Mouse (Mus musculus) midbrain, embryonic 15.5 days (tissue): Measurements from ENCODE around the gene Lpar3. TPM values are rescaled to one million over a fixed set of nuclear protein-coding genes. Genes with fewer than 3 reads are reported as not detected.

Source experiments
- ATAC-seq: fragments of 200-750 bp; cut with Nextera tagmentation; replicated peaks from 2 replicates; pipeline ENCODE4 v1.8.0; 2017; ENCODE audit warnings: moderate TSS enrichment
- H3K27ac ChIP-seq: fragments of 300-500 bp; sonication (generic); 2 replicates; pipeline ENCODE4 v1.5.1; 2015; ENCODE audit warnings: mild to moderate bottlenecking, inconsistent platforms
- H3K27me3 ChIP-seq: fragments of 300-500 bp; sonication (generic); replicated peaks from 2 replicates; pipeline ENCODE4 v1.6.1; 2015; ENCODE audit warnings: inconsistent platforms
- H3K36me3 ChIP-seq: fragments of 300-500 bp; sonication (generic); replicated peaks from 2 replicates; pipeline ENCODE4 v1.6.1; 2015; ENCODE audit warnings: inconsistent platforms
- H3K4me1 ChIP-seq: fragments of 300-500 bp; sonication (generic); 2 replicates; pipeline ENCODE4 v1.6.1; 2015; ENCODE audit warnings: inconsistent platforms
- H3K4me2 ChIP-seq: fragments of 300-500 bp; sonication (generic); 2 replicates; pipeline ENCODE4 v1.6.1; 2015; ENCODE audit warnings: inconsistent platforms, mild to moderate bottlenecking, moderate library complexity
- H3K4me3 ChIP-seq: fragments of 300-500 bp; sonication (generic); 2 replicates; pipeline ENCODE4 v1.5.1; 2015; ENCODE audit warnings: mild to moderate bottlenecking, inconsistent platforms
- H3K9ac ChIP-seq: fragments of 300-500 bp; sonication (generic); 2 replicates; pipeline ENCODE4 v1.6.1; 2015; ENCODE audit warnings: mild to moderate bottlenecking, inconsistent platforms
- H3K9me3 ChIP-seq: fragments of 300-500 bp; sonication (generic); 2 replicates; pipeline ENCODE4 v1.6.1; 2016; ENCODE audit warnings: inconsistent platforms
- whole genome bisulfite sequencing: fragments of 180-500 bp; shearing (Covaris S2); methylation state at CpG from one replicate; pipeline ENCODE4 v1.1.7; 2015; ENCODE audit warnings: mixed read lengths; 5-methylcytosine and 5-hydroxymethylcytosine counted together
- polyA plus RNA-seq: library from polyadenylated mRNA; unstranded; fragments of >200 nt; fragmentation: Nextera tagmentation; extraction: Ambion mirVana; gene quantifications from 2 replicates; pipeline ENCODE4 v1.2.1, GENCODE M21; 2015

The Lpar3 gene
- polyA plus RNA-seq, 1 experiment from 2014 or later = 0.61 TPM

- no peak for ATAC-seq
- 83% methylated on average over 8 of the region's 8 CpGs for WGBS
- no peaks in the 10 kb centered on the region for H3K4me1 ChIP-seq
- no peak overlapping the region for H3K9ac ChIP-seq
- no peaks in the 10 kb centered on the region for H3K36me3 ChIP-seq
- no peaks in the 10 kb centered on the region for H3K9me3 ChIP-seq
- no peak overlapping the region for H3K4me2 ChIP-seq
- no peaks in the 10 kb centered on the region for H3K27me3 ChIP-seq
- no peak overlapping the region for H3K27ac ChIP-seq
- no peak overlapping the region for H3K4me3 ChIP-seq
These were observed 25.8 kb downstream of the Lpar3 start for GRCm38 (mm10) chr3:146246557-146246956.

GRCm38 (mm10) chr3:146246992-146247391 is 26.2 kb downstream of the Lpar3 start:
- Histone ChIP-seq H3K9ac (no peak overlapping the region), H3K9me3 (no peaks in the 10 kb centered on the region), H3K27me3 (no peaks in the 10 kb centered on the region), H3K4me2 (no peak overlapping the region), H3K4me3 (no peak overlapping the region), H3K4me1 (no peaks in the 10 kb centered on the region), H3K36me3 (no peaks in the 10 kb centered on the region), H3K27ac (no peak overlapping the region)
- 94% methylated on average over 2 of the region's 2 CpGs for WGBS
- ATAC-seq = no peak

GRCm38 (mm10) chr3:146249895-146250294 is 29.1 kb downstream of the Lpar3 start:
- H3K27me3 ChIP-seq = no peaks in the 10 kb centered on the region
- no peak for ATAC-seq
- no peaks in the 10 kb centered on the region for H3K4me1 ChIP-seq
- no peak overlapping the region for H3K4me2 ChIP-seq
- no peak overlapping the region for H3K4me3 ChIP-seq
- H3K9ac ChIP-seq = no peak overlapping the region
- no peaks in the 10 kb centered on the region for H3K36me3 ChIP-seq
- no peak overlapping the region for H3K27ac ChIP-seq
- 81% methylated on average over 8 of the region's 8 CpGs for WGBS
- H3K9me3 ChIP-seq = no peaks in the 10 kb centered on the region

- no peaks in the 10 kb centered on the region for H3K9me3 ChIP-seq
- ATAC-seq = no peak
- H3K27ac ChIP-seq = no peak overlapping the region
- WGBS = 91% methylated on average over 6 of the region's 6 CpGs
- no peaks in the 10 kb centered on the region for H3K27me3 ChIP-seq
- H3K4me3 ChIP-seq = no peak overlapping the region
- no peaks in the 10 kb centered on the region for H3K4me1 ChIP-seq
- H3K9ac ChIP-seq = no peak overlapping the region
- H3K36me3 ChIP-seq = no peaks in the 10 kb centered on the region
- no peak overlapping the region for H3K4me2 ChIP-seq
These were observed 31.0 kb downstream of the Lpar3 start for GRCm38 (mm10) chr3:146251771-146252170.

- ATAC-seq = no peak
These were observed 33.1 kb downstream of the Lpar3 start for GRCm38 (mm10) chr3:146253736-146254320.

GRCm38 (mm10) chr3:146255123-146255522 is 34.4 kb downstream of the Lpar3 start:
- Histone ChIP-seq H3K27me3 (no peaks in the 10 kb centered on the region), H3K9me3 (no peaks in the 10 kb centered on the region), H3K4me3 (no peak overlapping the region), H3K4me1 (no peaks in the 10 kb centered on the region), H3K27ac (no peak overlapping the region), H3K4me2 (no peak overlapping the region), H3K36me3 (no peaks in the 10 kb centered on the region), H3K9ac (no peak overlapping the region)
- ATAC-seq = no peak
- 89% methylated on average over 5 of the region's 5 CpGs for WGBS

More at GRCm38 (mm10) chr3:146253736-146254320, 33.1 kb downstream of the Lpar3 start:
- no peak overlapping the region for H3K4me3 ChIP-seq
- H3K36me3 ChIP-seq = no peaks in the 10 kb centered on the region
- WGBS = 33% methylated on average over 3 of the region's 3 CpGs
- no peak overlapping the region for H3K4me2 ChIP-seq
- H3K27me3 ChIP-seq = no peaks in the 10 kb centered on the region
- H3K9me3 ChIP-seq = no peaks in the 10 kb centered on the region
- no peak overlapping the region for H3K9ac ChIP-seq
- H3K27ac ChIP-seq = no peak overlapping the region
- no peaks in the 10 kb centered on the region for H3K4me1 ChIP-seq

GRCm38 (mm10) chr3:146257483-146258122 is 36.8 kb downstream of the Lpar3 start:
- H3K27ac ChIP-seq = no peak overlapping the region
- ATAC-seq = no peak
- H3K9me3 ChIP-seq = no peaks in the 10 kb centered on the region
- no peak overlapping the region for H3K4me3 ChIP-seq
- no peak overlapping the region for H3K4me2 ChIP-seq
- no peaks in the 10 kb centered on the region for H3K27me3 ChIP-seq
- 64% methylated on average over 10 of the region's 10 CpGs for WGBS
- no peak overlapping the region for H3K9ac ChIP-seq
- no peaks in the 10 kb centered on the region for H3K4me1 ChIP-seq
- H3K36me3 ChIP-seq = no peaks in the 10 kb centered on the region

GRCm38 (mm10) chr3:146260203-146260602 is 39.4 kb downstream of the Lpar3 start:
- H3K36me3 ChIP-seq = no peaks in the 10 kb centered on the region
- H3K4me1 ChIP-seq = no peaks in the 10 kb centered on the region
- no peak overlapping the region for H3K9ac ChIP-seq
- ATAC-seq = no peak
- no peak overlapping the region for H3K27ac ChIP-seq
- H3K4me3 ChIP-seq = no peak overlapping the region
- 86% methylated on average over 9 of the region's 9 CpGs for WGBS
- no peaks in the 10 kb centered on the region for H3K9me3 ChIP-seq
- H3K27me3 ChIP-seq = no peaks in the 10 kb centered on the region
- no peak overlapping the region for H3K4me2 ChIP-seq

GRCm38 (mm10) chr3:146260845-146261244 is 40.1 kb downstream of the Lpar3 start:
- 93% methylated on average over 11 of the region's 11 CpGs for WGBS
- Histone ChIP-seq H3K9ac (no peak overlapping the region), H3K4me2 (no peak overlapping the region), H3K27me3 (no peaks in the 10 kb centered on the region), H3K9me3 (no peaks in the 10 kb centered on the region), H3K4me3 (no peak overlapping the region), H3K36me3 (no peaks in the 10 kb centered on the region), H3K27ac (no peak overlapping the region), H3K4me1 (no peaks in the 10 kb centered on the region)
- ATAC-seq = no peak

- Histone ChIP-seq H3K4me2 (no peak overlapping the region), H3K4me1 (no peaks in the 10 kb centered on the region), H3K4me3 (no peak overlapping the region), H3K36me3 (no peaks in the 10 kb centered on the region), H3K9ac (no peak overlapping the region), H3K27ac (no peak overlapping the region), H3K27me3 (no peaks in the 10 kb centered on the region), H3K9me3 (no peaks in the 10 kb centered on the region)
- 80% methylated on average over 1 of the region's 1 CpGs for WGBS
- ATAC-seq = no peak
These were observed 41.8 kb downstream of the Lpar3 start for GRCm38 (mm10) chr3:146262536-146262935.

- H3K4me3 ChIP-seq = no peak overlapping the region
- H3K27me3 ChIP-seq = no peaks in the 10 kb centered on the region
- 92% methylated on average over 10 of the region's 10 CpGs for WGBS
- H3K4me2 ChIP-seq = no peak overlapping the region
- no peak overlapping the region for H3K27ac ChIP-seq
- H3K9ac ChIP-seq = no peak overlapping the region
- no peaks in the 10 kb centered on the region for H3K9me3 ChIP-seq
- H3K4me1 ChIP-seq = no peaks in the 10 kb centered on the region
- no peak for ATAC-seq
- H3K36me3 ChIP-seq = no peaks in the 10 kb centered on the region
These were observed 43.4 kb downstream of the Lpar3 start for GRCm38 (mm10) chr3:146264146-146264545.

- H3K4me1 ChIP-seq = no peaks in the 10 kb centered on the region
- H3K4me2 ChIP-seq = no peak overlapping the region
- ATAC-seq = no peak
- 78% methylated on average over 12 of the region's 12 CpGs for WGBS
- no peak overlapping the region for H3K9ac ChIP-seq
- H3K36me3 ChIP-seq = no peaks in the 10 kb centered on the region
- no peaks in the 10 kb centered on the region for H3K27me3 ChIP-seq
- no peak overlapping the region for H3K4me3 ChIP-seq
- no peak overlapping the region for H3K27ac ChIP-seq
- no peaks in the 10 kb centered on the region for H3K9me3 ChIP-seq
These were observed 44.9 kb downstream of the Lpar3 start for GRCm38 (mm10) chr3:146265545-146266130.
